Mouse (Mus musculus) limb, embryonic 14.5 days (tissue): ENCODE measurements at regions not wholly inside any gene's neighbourhood (a gene's known extent, or its start where the extent isn't known, plus 50 kb on each side); places are given as distances from the start of the nearest gene placed in this dataset.
"Not testable (repeated sequence)": the region's sequence is repeated elsewhere in the genome, so short reads cannot be mapped to it uniquely, and the experiment has no call there.

Source experiments
- ATAC-seq: fragments of 200-750 bp; cut with Nextera tagmentation; 2 replicates; pipeline ENCODE4 v1.8.0; 2017; ENCODE audit warnings: low read depth, moderate number of reproducible peaks, moderate TSS enrichment; ENCODE audit not compliant: low FRiP score
- DNase-seq: peaks from one replicate; pipeline ENCODE4 v3.0.0-alpha.2; 2015; ENCODE audit warnings: low spot score
- H3K27ac ChIP-seq: fragments of 300-500 bp; sonication (generic); replicated peaks from 2 replicates; pipeline ENCODE4 v1.5.1; 2014; ENCODE audit warnings: low read depth, mild to moderate bottlenecking, low read length, moderate library complexity, mixed read lengths
- H3K27me3 ChIP-seq: fragments of 300-500 bp; sonication (generic); 2 replicates; pipeline ENCODE4 v1.6.1; 2014; ENCODE audit warnings: low read length, mixed read lengths; ENCODE audit not compliant: control insufficient read depth, insufficient read depth
- H3K36me3 ChIP-seq: fragments of 300-500 bp; sonication (generic); 2 replicates; pipeline ENCODE4 v1.6.1; 2014; ENCODE audit warnings: mild to moderate bottlenecking, low read length, moderate library complexity, mixed read lengths; ENCODE audit not compliant: control insufficient read depth, insufficient read depth
- H3K4me1 ChIP-seq: fragments of 300-500 bp; sonication (generic); 2 replicates; pipeline ENCODE4 v1.6.1; 2014; ENCODE audit warnings: antibody characterized with exemption, low read length, mixed read lengths; ENCODE audit not compliant: control insufficient read depth, insufficient read depth
- H3K4me2 ChIP-seq: fragments of 300-500 bp; sonication (generic); replicated peaks from 2 replicates; pipeline ENCODE4 v1.6.1; 2014; ENCODE audit warnings: low read depth, mild to moderate bottlenecking, low read length, moderate library complexity; ENCODE audit not compliant: severe bottlenecking
- H3K4me3 ChIP-seq: fragments of 300-500 bp; sonication (generic); replicated peaks from 2 replicates; pipeline ENCODE4 v1.5.1; 2014; ENCODE audit warnings: low read length
- H3K9ac ChIP-seq: fragments of 300-500 bp; sonication (generic); 2 replicates; pipeline ENCODE4 v1.6.1; 2014; ENCODE audit warnings: mild to moderate bottlenecking, low read depth, low read length, moderate library complexity; ENCODE audit not compliant: severe bottlenecking
- H3K9me3 ChIP-seq: fragments of 300-500 bp; sonication (generic); 2 replicates; pipeline ENCODE4 v1.6.1; 2016; ENCODE audit warnings: low read length; ENCODE audit not compliant: control insufficient read depth
- POLR2A ChIP-seq: fragments of 200-500 bp; IDR thresholded peaks from 2 replicates; pipeline ENCODE4 v1.8.0; 2012; ENCODE audit warnings: inconsistent platforms, mild to moderate bottlenecking, moderate library complexity, borderline replicate concordance; ENCODE audit not compliant: insufficient read depth, insufficient read length; ENCODE audit errors: extremely low read depth
- WGBS: fragments of 180-500 bp; shearing (Covaris S2); extraction: QIAGEN DNeasy Blood & Tissue Kit; methylation state at CpG from one replicate; pipeline ENCODE4 v1.1.7; 2014; 5-methylcytosine and 5-hydroxymethylcytosine counted together

- ATAC-seq (no peak), DNase-seq (no peak)
- no peaks in the 10 kb centered on the region for H3K4me1 ChIP-seq
- H3K36me3 ChIP-seq, result no peaks in the 10 kb centered on the region
- H3K27me3 ChIP-seq, result no peaks in the 10 kb centered on the region
- no peak for TF ChIP-seq POLR2A
- no peak overlapping the region for H3K27ac ChIP-seq
- no peak overlapping the region for H3K4me3 ChIP-seq
- H3K4me2 ChIP-seq, result no peak overlapping the region
- H3K9ac ChIP-seq, result no peak overlapping the region
- H3K9me3 ChIP-seq, result no peaks in the 10 kb centered on the region
Observed at GRCm38 (mm10) chr13:6906000-6906399, 257.4 kb upstream of the Pfkp start.

DNA sequence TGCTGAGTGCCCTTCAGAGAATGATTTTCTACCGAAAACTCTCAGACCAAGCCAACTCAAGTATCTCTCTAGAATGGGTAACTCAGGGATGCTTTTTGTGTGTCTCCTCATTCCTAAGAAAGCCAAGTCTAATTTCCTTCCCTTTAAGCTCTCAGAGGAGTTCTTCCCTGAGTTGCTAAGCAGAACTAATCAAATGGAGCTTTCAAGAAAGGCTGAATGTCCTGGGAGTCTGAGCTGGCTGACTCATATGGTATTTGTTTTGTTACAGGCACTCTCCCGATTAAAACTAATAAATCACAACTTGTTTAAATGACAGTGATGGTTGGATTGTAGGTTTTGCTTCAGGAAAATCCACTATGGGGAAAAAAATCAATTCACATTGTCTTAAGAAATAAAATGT lies 253.1 kb upstream of the Pfkp start:
- Histone ChIP-seq H3K9me3 (no peaks in the 10 kb centered on the region), H3K4me1 (no peaks in the 10 kb centered on the region), H3K27me3 (no peaks in the 10 kb centered on the region), H3K27ac (no peak overlapping the region), H3K9ac (no peak overlapping the region), H3K4me3 (no peak overlapping the region), H3K4me2 (no peak overlapping the region), H3K36me3 (no peaks in the 10 kb centered on the region)
- ATAC-seq (no peak), DNase-seq (no peak)
- TF ChIP-seq POLR2A, result no peak
- 51% methylated on average over 2 of the region's 2 CpGs for WGBS

GRCm38 (mm10) chr13:6897666-6898065 lies 249.1 kb upstream of the Pfkp start:
- Histone ChIP-seq H3K27me3 (no peaks in the 10 kb centered on the region), H3K9me3 (no peaks in the 10 kb centered on the region), H3K36me3 (no peaks in the 10 kb centered on the region), H3K4me2 (no peak overlapping the region), H3K27ac (no peak overlapping the region), H3K9ac (no peak overlapping the region), H3K4me1 (no peaks in the 10 kb centered on the region), H3K4me3 (no peak overlapping the region)
- DNase-seq (no peak), ATAC-seq (no peak)
- TF ChIP-seq POLR2A, result no peak
- WGBS, result 72% methylated on average over 1 of the region's 1 CpGs

GRCm38 (mm10) chr13:6891458-6892076 lies 243.0 kb upstream of the Pfkp start:
- Histone ChIP-seq H3K27me3 (no peaks in the 10 kb centered on the region), H3K27ac (no peak overlapping the region), H3K4me1 (no peaks in the 10 kb centered on the region), H3K36me3 (no peaks in the 10 kb centered on the region), H3K9me3 (no peaks in the 10 kb centered on the region), H3K4me3 (no peak overlapping the region), H3K4me2 (no peak overlapping the region), H3K9ac (no peak overlapping the region)
- no peak for DNase-seq
- no peak for TF ChIP-seq POLR2A
- WGBS, result 54% methylated on average over 5 of the region's 5 CpGs
- ATAC-seq, result no peak

DNA sequence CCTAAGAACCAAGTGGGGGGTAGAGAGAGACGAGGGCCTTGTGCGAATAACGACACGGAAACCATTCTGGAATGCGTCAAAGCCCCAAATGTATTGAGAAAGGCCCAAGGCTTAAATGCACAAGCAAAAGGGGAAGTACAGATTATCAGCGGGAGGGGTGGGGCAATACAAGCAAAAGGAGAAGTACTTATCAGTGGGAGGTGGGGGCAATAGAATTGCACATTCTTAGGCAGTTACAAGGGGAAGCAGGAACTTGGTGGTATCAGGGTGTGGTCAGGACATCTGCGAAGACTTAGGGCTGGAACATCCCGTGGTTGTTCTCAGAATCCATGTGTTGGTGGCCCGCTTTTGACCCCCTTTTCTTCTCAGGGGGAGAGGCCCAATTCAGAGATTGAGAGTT lies 240.9 kb upstream of the Pfkp start:
- ATAC-seq, H3K9me3 ChIP-seq, H3K4me3 ChIP-seq, H3K4me1 ChIP-seq, H3K4me2 ChIP-seq, H3K27ac ChIP-seq, H3K9ac ChIP-seq, H3K36me3 ChIP-seq, DNase-seq, H3K27me3 ChIP-seq: not testable (repeated sequence)
- 89% methylated on average over 9 of the region's 9 CpGs for WGBS

DNA sequence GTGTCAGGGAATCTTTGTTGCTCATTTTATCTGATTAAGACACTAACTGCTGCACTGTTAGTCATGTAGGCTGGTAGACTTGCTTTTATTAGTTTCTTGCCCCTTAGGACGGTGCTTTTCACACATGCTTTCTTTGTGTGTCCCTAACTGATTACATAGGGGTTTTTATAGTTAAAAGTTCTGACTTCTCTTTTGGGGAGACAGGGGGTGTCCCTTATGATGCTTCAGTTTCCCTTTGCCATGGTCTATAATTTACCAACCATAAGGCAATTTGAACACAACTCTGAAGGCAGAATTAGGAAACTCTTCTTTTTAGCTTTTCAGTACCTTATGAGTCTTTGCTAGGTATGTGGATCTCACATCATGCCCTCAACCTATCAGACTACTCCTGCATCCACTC lies 239.8 kb upstream of the Pfkp start:
- Histone ChIP-seq H3K27me3 (no peaks in the 10 kb centered on the region), H3K9me3 (no peaks in the 10 kb centered on the region), H3K4me2 (no peak overlapping the region), H3K4me3 (no peak overlapping the region), H3K4me1 (no peaks in the 10 kb centered on the region), H3K27ac (no peak overlapping the region), H3K36me3 (no peaks in the 10 kb centered on the region), H3K9ac (no peak overlapping the region)
- no peak for DNase-seq
- WGBS, result 71% methylated on average over 1 of the region's 1 CpGs
- no peak for TF ChIP-seq POLR2A
- ATAC-seq, result no peak
